Mouse (Mus musculus): ENCODE measurements at regions not wholly inside any gene's neighbourhood (a gene's known extent, or its start where the extent isn't known, plus 50 kb on each side); places are given as distances from the start of the nearest gene placed in this dataset.

GRCm38 (mm10) chr13:52172706-52173346 lies 326.3 kb downstream of the Gadd45g start:
- no peak for TF ChIP-seq CTCF (IDR thresholded peaks at IDR 0.05; ENCODE audit: insufficient read depth, low read depth, low read length)
- no peak for TF ChIP-seq POLR2A (IDR thresholded peaks at IDR 0.05; ENCODE audit: insufficient read depth, low read depth, low read length)

Data from olfactory bulb, adult 2 months (tissue).